8 mouse cellular contexts compared by ENCODE assay signal in the genomic region with DNA sequence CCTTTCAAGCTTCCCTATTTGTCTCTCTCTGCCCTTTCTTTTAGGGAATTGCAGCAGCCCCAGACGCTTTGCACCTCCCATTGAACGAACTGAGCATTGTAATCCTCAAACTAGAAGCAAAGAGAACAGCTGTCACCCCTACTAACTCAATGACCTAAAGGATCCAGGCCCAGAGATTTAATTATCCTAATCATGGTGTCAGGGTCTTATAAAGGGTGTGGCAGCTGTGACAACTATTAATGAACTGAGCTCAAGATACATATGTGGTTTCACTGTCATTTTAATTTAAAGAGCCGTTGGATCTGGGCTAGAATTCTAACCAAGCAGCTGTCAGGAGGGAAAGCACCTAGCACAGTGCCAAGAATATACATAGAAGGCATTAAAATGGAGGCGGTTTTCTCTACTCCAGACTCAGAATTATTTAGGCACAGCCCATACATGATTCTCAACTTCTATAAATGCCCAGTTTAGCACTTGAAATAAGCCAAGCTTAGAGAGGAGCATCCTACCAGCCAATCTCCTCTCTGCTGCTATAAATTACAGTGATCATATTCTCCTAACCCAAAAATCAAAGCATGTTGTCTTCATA. TPM values are rescaled to one million over a fixed set of nuclear protein-coding genes. Genes with fewer than 3 reads are reported as not detected.
DNase-seq lines count a peak whose midpoint lies in the region; ATAC-seq and TF ChIP-seq lines count a peak whose summit lies in the region.
"Had no signal": no experiment of that assay in that cellular context is flagged by ENCODE, and none has a peak within 500 bp of the region (broad histone marks: within the 10 kb centered on the region; RNA-seq: fewer than 3 reads in every experiment).

No protein-coding gene starts in this region.

- peak overlapping the region; percentile 93 for H3K4me2 ChIP-seq in liver, embryonic 11.5 days

- no peak for TF ChIP-seq CTCF in embryonic fibroblast, embryonic 13.5 days (IDR thresholded peaks at IDR 0.05; ENCODE audit: borderline replicate concordance, insufficient read depth, low read length)

- intact Hi-C loops in left cerebral cortex, postnatal 36 days (cut with DNase I): loop anchor here (2.0 kb wide), 2 partner anchors 17 to 25 kb away; partner anchors contain the start of gene Map1a

- H3K27ac ChIP-seq in liver, embryonic 11.5 days (ENCODE audit: low read depth, low read length): no peak overlapping the region
- H3K27ac ChIP-seq in embryonic fibroblast, embryonic 13.5 days (ENCODE audit: insufficient read depth, low read length): no peak overlapping the region

- 32% methylated on average over 4 of the region's 4 CpGs for WGBS in liver, embryonic 11.5 days

- peak overlapping the region; percentile 66 for H3K4me3 ChIP-seq in liver, embryonic 11.5 days (ENCODE audit: low read depth, low read length)
- 0 out of 2 replicates have a peak overlapping the region, but pooled peaks have one; percentile 50 for H3K4me3 ChIP-seq in embryonic fibroblast, embryonic 13.5 days (ENCODE audit: insufficient read depth, low read length)

- 0 out of 2 replicates have a peak, but pooled peaks cover 2% of the 10 kb centered on the region for H3K36me3 ChIP-seq in liver, embryonic 11.5 days (ENCODE audit: control insufficient read depth, insufficient read depth, low read length)

- ATAC-seq in liver, embryonic 11.5 days (replicated peaks; ENCODE audit: low FRiP score): no peak

- no peak for DNase-seq in liver, embryonic 11.5 days (ENCODE audit: low spot score)
- no peak for DNase-seq in liver
- DNase-seq in left cerebral cortex, postnatal 36 days (ENCODE audit: low spot score in 2 of 2): peak; percentile 26 to 30
- peak; percentile 68 for DNase-seq in retina, embryonic 14.5 days (ENCODE audit: low spot score)
- no peak for DNase-seq in thymus, postnatal 10 days (ENCODE audit: low spot score in 2 of 2)
- DNase-seq in spleen, adult 18-20 months: no peak

- no peak overlapping the region; the same call in 1 of the 2 replicates for H3K9ac ChIP-seq in liver, embryonic 11.5 days (ENCODE audit: low read depth, low read length)

- TF ChIP-seq POLR2A in embryonic fibroblast, embryonic 13.5 days (IDR thresholded peaks at IDR 0.05; ENCODE audit: low read depth, low read length): no peak

- H3K9me3 ChIP-seq in liver, embryonic 11.5 days (ENCODE audit: control insufficient read depth, low read length): no peaks in the 10 kb centered on the region

- H3K4me1 ChIP-seq in liver, embryonic 11.5 days (replicated peaks; ENCODE audit: control insufficient read depth, insufficient read depth, low read length): peaks cover 9% of the 10 kb centered on the region; the same call in 1 of the 2 replicates
- H3K4me1 ChIP-seq in embryonic fibroblast, embryonic 13.5 days (ENCODE audit: control insufficient read depth, insufficient read depth, low read length): peaks cover 6% of the 10 kb centered on the region

- no peaks in the 10 kb centered on the region for H3K27me3 ChIP-seq in liver, embryonic 11.5 days (replicated peaks; ENCODE audit: control insufficient read depth, insufficient read depth, low read length)

RNA-seq across cellular contexts. Expression of gene Trp53bp1, which starts 0.8 kb away (rescaled TPM):
- polyA plus RNA-seq in liver, embryonic 11.5 days (2014; fragmentation: Nextera tagmentation; extraction: Ambion mirVana): 32.4 and 36.0 TPM in 2 replicates
- polyA plus RNA-seq in embryonic fibroblast, embryonic 13.5 days (2011; ENCODE audit: insufficient read length, low read depth, missing spikeins): 54.5 and 61.5 TPM in 2 replicates
- total RNA-seq in left cerebral cortex, postnatal 36 days (2021): 100 to 1,000 TPM; 125 to 148 TPM

RNA-seq across cellular contexts. Expression of gene Map1a, which starts 17.4 kb away (rescaled TPM):
- polyA plus RNA-seq in liver, embryonic 11.5 days (2014; fragmentation: Nextera tagmentation; extraction: Ambion mirVana): 1.5 and 2.1 TPM in 2 replicates
- 61.1 and 75.0 TPM in 2 replicates for polyA plus RNA-seq in embryonic fibroblast, embryonic 13.5 days (2011; ENCODE audit: insufficient read length, low read depth, missing spikeins)
- 100 to 1,000 TPM; 594 to 651 TPM for total RNA-seq in left cerebral cortex, postnatal 36 days (2021)
- total RNA-seq: neutrophil, adult 5-6 weeks had no signal

Comparison
In these comparisons a context has a peak if more than half of its experiments do, and no peak if none do; other contexts are left out.
1. DNase-seq: peak in left cerebral cortex, postnatal 36 days (2 of 2) and retina, embryonic 14.5 days (single experiment); none in liver, embryonic 11.5 days (single experiment), liver (single experiment), thymus, postnatal 10 days (0 of 2) and spleen, adult 18-20 months (0 of 2).
2. RNA of gene Map1a, which starts 17.4 kb away (polyA plus RNA-seq): 61.1 to 75.0 TPM in embryonic fibroblast, embryonic 13.5 days; 1.5 to 2.1 TPM in liver, embryonic 11.5 days; every median in the first group is over 10 times any median in the second.